Mouse (Mus musculus) testis, adult 2 months (tissue): Measurements from ENCODE around the gene Sytl1.

Experiments used
- CTCF ChIP-seq: fragments of 200-500 bp; IDR thresholded peaks from 2 replicates; pipeline ENCODE4 v1.5.1; 2012; ENCODE audit warnings: low read depth, mild to moderate bottlenecking, inconsistent platforms, low read length, moderate library complexity; ENCODE audit not compliant: control insufficient read depth, insufficient read depth, insufficient replicate concordance
- POLR2A ChIP-seq: fragments of 200-500 bp; IDR thresholded peaks from 2 replicates; pipeline ENCODE4 v1.6.1; 2012; ENCODE audit warnings: low read depth, mild to moderate bottlenecking, inconsistent platforms, low read length, moderate library complexity; ENCODE audit not compliant: control insufficient read depth

DNA sequence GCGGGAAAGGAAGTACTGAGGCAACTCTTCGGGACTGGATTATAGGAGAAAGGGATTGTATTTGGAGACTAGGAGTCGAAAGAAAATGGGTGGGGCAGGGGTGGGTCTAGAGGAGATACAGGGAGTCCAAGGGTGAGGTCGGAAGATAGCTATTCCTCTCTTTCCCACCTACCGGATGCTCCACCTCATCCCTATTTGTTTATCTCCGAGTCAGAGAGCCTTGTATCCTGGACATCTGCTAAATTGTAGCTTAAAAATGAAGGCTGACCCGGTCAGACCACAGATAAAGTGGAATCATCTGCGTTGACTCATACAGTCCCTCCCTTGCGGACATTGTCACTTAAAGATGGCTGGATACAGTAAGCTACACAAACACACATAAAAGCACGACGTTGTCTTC is 21.0 kb downstream of the Sytl1 start:
- TF ChIP-seq CTCF (no peak), POLR2A (no peak)
